Mouse (Mus musculus) liver, embryonic 14.5 days (tissue): Measurements from ENCODE around the gene Lmo1. TPM values are rescaled to one million over a fixed set of nuclear protein-coding genes. Genes with fewer than 3 reads are reported as not detected.

Experiments
- ATAC-seq: fragments of 200-750 bp; cut with Nextera tagmentation; 2 replicates; pipeline ENCODE4 v1.8.0; 2017; ENCODE audit warnings: moderate number of reproducible peaks, mild to moderate bottlenecking, moderate library complexity; ENCODE audit not compliant: insufficient read depth
- DNase-seq, 3 experiments: peaks; one replicate each; pipeline ENCODE4 v3.0.0-alpha.2; 2012 to 2013; ENCODE audit warnings: low read depth in 3 of 3, low spot score in 3 of 3
- H3K27ac ChIP-seq: fragments of 300-500 bp; sonication (generic); 2 replicates; pipeline ENCODE4 v1.5.1; 2014; ENCODE audit warnings: moderate library complexity, mild to moderate bottlenecking, control low read depth, inconsistent platforms
- H3K27me3 ChIP-seq: fragments of 300-500 bp; sonication (generic); 2 replicates; pipeline ENCODE4 v1.6.1; 2014; ENCODE audit warnings: mild to moderate bottlenecking, low read length, moderate library complexity; ENCODE audit not compliant: control insufficient read depth, insufficient read depth
- H3K36me3 ChIP-seq: fragments of 300-500 bp; sonication (generic); replicated peaks from 2 replicates; pipeline ENCODE4 v1.6.1; 2014; ENCODE audit warnings: low read depth; ENCODE audit not compliant: control insufficient read depth, insufficient read depth
- H3K4me1 ChIP-seq, 2 experiments: fragments of 200-500 bp in 1 of 2; fragments of 300-500 bp in 1 of 2; sonication (generic) in 1 of 2; replicated peaks; 2 replicates each; pipeline ENCODE4 v1.6.1; 2012 to 2014; ENCODE audit warnings: antibody characterized with exemption in 1 of 2, inconsistent platforms in 1 of 2, low read length in 1 of 2; ENCODE audit not compliant: control insufficient read depth in 2 of 2, insufficient read depth in 2 of 2
- H3K4me2 ChIP-seq: fragments of 300-500 bp; sonication (generic); 2 replicates; pipeline ENCODE4 v1.6.1; 2014; ENCODE audit warnings: low read depth, mild to moderate bottlenecking, control low read depth, moderate library complexity
- H3K4me3 ChIP-seq, 2 experiments: fragments of 200-500 bp in 1 of 2; fragments of 300-500 bp in 1 of 2; sonication (generic) in 1 of 2; 2 replicates each; pipeline ENCODE4 v1.5.1; 2012 to 2014; ENCODE audit warnings: low read depth in 2 of 2, low read length in 2 of 2, mild to moderate bottlenecking in 2 of 2, control low read depth in 1 of 2, inconsistent platforms in 1 of 2, moderate library complexity in 1 of 2; ENCODE audit not compliant: insufficient read depth in 1 of 2
- H3K9ac ChIP-seq: fragments of 300-500 bp; sonication (generic); replicated peaks from 2 replicates; pipeline ENCODE4 v1.6.1; 2014; ENCODE audit warnings: mild to moderate bottlenecking, control low read depth, moderate library complexity
- H3K9me3 ChIP-seq: fragments of 300-500 bp; sonication (generic); 2 replicates; pipeline ENCODE4 v1.6.1; 2016; ENCODE audit warnings: low read length, mixed read lengths; ENCODE audit not compliant: control insufficient read depth
- CTCF ChIP-seq: IDR thresholded peaks from 2 replicates; pipeline ENCODE4 v1.5.1; 2016; ENCODE audit warnings: antibody characterized with exemption, low read depth, control low read depth
- EP300 ChIP-seq: IDR thresholded peaks from 2 replicates; pipeline ENCODE4 v1.6.1; 2016; ENCODE audit warnings: antibody characterized with exemption, low read depth
- WGBS: fragments of 180-500 bp; shearing (Covaris S2); extraction: QIAGEN DNeasy Blood & Tissue Kit; methylation state at CpG from one replicate; pipeline ENCODE4 v1.1.7; 2014; ENCODE audit not compliant: insufficient replicate concordance; 5-methylcytosine and 5-hydroxymethylcytosine counted together
- polyA plus RNA-seq, 2 experiments: library from polyadenylated mRNA; depleted of rRNA in 1 of 2; stranded (reverse) in 1 of 2; unstranded in 1 of 2; fragments of >200 nt; fragmentation: Nextera tagmentation in 1 of 2; extraction: Ambion mirVana in 1 of 2; gene quantifications; 2 replicates each; pipeline versions ENCODE4 v1.2.1 to v1.2.3; 2012 to 2014

Lmo1 gene
- polyA plus RNA-seq, 2 experiments = 0.75 to 0.78 TPM

GRCm38 (mm10) chr7:109144705-109145104 is 30.3 kb downstream of the Lmo1 start:
- Histone ChIP-seq H3K27me3 (no peaks in the 10 kb centered on the region), H3K4me1 (no peaks in the 10 kb centered on the region), H3K9me3 (no peaks in the 10 kb centered on the region), H3K9ac (no peak overlapping the region), H3K36me3 (no peaks in the 10 kb centered on the region), H3K27ac (no peak overlapping the region), H3K4me3 (no peak overlapping the region), H3K4me2 (no peak overlapping the region)
- DNase-seq (no peak), ATAC-seq (no peak)
- 47% methylated on average over 11 of the region's 11 CpGs for WGBS
- TF ChIP-seq CTCF (peak; percentile 34), EP300 (no peak)

GRCm38 (mm10) chr7:109142564-109142963 is 32.4 kb downstream of the Lmo1 start:
- DNase-seq (no peak), ATAC-seq (no peak)
- TF ChIP-seq EP300 (no peak), CTCF (no peak)
- 57% methylated on average over 2 of the region's 2 CpGs for WGBS
- no peaks in the 10 kb centered on the region for H3K4me1 ChIP-seq
- no peak overlapping the region for H3K27ac ChIP-seq
- no peaks in the 10 kb centered on the region for H3K9me3 ChIP-seq
- no peak overlapping the region for H3K4me3 ChIP-seq
- no peaks in the 10 kb centered on the region for H3K27me3 ChIP-seq
- H3K36me3 ChIP-seq = no peaks in the 10 kb centered on the region
- H3K9ac ChIP-seq = no peak overlapping the region
- no peak overlapping the region for H3K4me2 ChIP-seq

GRCm38 (mm10) chr7:109141753-109142152 is 33.3 kb downstream of the Lmo1 start:
- DNase-seq (no peak), ATAC-seq (no peak)
- 46% methylated on average over 3 of the region's 3 CpGs for WGBS
- no peak overlapping the region for H3K4me2 ChIP-seq
- H3K27ac ChIP-seq = no peak overlapping the region
- no peaks in the 10 kb centered on the region for H3K36me3 ChIP-seq
- no peak overlapping the region for H3K4me3 ChIP-seq
- no peak overlapping the region for H3K9ac ChIP-seq
- H3K27me3 ChIP-seq = no peaks in the 10 kb centered on the region
- H3K4me1 ChIP-seq = 0 out of 4 replicates have a peak, but pooled peaks cover 0 to under 1% of the 10 kb centered on the region in 2 experiments
- H3K9me3 ChIP-seq = no peaks in the 10 kb centered on the region
- no peak for TF ChIP-seq CTCF
- TF ChIP-seq EP300 = no peak

DNA sequence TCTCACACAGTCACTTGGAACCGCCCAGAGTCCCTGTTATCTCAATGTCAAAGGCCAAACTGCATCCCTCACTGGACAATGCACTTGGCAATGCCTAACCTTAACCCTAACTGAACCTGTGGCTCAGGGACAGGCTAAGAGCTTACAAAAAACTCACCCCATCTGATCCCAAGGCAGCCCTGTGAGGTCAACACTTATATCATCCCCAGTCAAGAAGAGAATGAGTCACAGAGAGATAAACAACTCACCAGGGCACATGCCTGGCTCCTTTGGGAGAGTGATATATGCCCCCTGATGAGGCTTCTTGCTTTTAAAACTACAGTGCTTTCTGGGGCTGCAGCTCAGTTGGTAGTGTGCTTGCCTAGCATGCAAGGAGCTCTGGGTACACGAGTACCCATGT is 34.0 kb downstream of the Lmo1 start:
- H3K4me2 ChIP-seq = no peak overlapping the region
- 0 out of 4 replicates have a peak, but pooled peaks cover 0 to 2% of the 10 kb centered on the region in 2 experiments for H3K4me1 ChIP-seq
- no peak overlapping the region for H3K9ac ChIP-seq
- no peak for ATAC-seq
- H3K36me3 ChIP-seq = no peaks in the 10 kb centered on the region
- WGBS = 54% methylated on average over 2 of the region's 2 CpGs
- no peaks in the 10 kb centered on the region for H3K9me3 ChIP-seq
- TF ChIP-seq CTCF (no peak), EP300 (no peak)
- no peaks in the 10 kb centered on the region for H3K27me3 ChIP-seq
- no peak overlapping the region for H3K27ac ChIP-seq
- no peak overlapping the region for H3K4me3 ChIP-seq
- DNase-seq = no peak

DNA sequence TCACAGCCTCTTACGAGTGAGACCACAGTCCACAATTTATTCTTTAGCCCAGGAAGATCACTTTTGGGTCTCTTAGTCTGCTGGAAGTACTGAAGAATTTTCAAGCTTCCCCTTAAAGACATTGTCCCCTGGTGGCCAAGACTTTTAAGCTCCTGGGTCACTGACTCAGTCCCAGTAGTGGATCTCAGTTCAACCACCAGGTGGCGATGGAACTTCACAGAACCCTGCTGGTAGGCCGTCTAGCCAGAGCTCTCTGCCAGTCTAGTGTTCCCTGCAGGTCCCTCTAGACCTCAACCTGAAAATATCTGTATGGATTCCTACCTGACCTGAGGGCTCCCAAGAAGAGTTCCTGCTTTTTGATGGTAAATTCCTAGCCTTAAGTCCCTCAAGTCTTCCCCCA is 35.6 kb downstream of the Lmo1 start:
- peak; percentile 51 to 60 (median 56) for DNase-seq
- H3K36me3 ChIP-seq = no peaks in the 10 kb centered on the region
- no peak overlapping the region for H3K4me2 ChIP-seq
- H3K27ac ChIP-seq = no peak overlapping the region
- H3K9me3 ChIP-seq = no peaks in the 10 kb centered on the region
- H3K4me3 ChIP-seq = no peak overlapping the region
- no peaks in the 10 kb centered on the region for H3K27me3 ChIP-seq
- no peak overlapping the region for H3K9ac ChIP-seq
- WGBS = 3% methylated on average over 3 of the region's 3 CpGs
- H3K4me1 ChIP-seq = peaks cover 2 to 4% of the 10 kb centered on the region in 2 experiments; a peak in 2 of 4 replicates
- ATAC-seq = peak; percentile 63; the same call in 1 of the 2 replicates
- TF ChIP-seq CTCF (peak; percentile 91), EP300 (no peak)
